Mouse (Mus musculus): ENCODE data around the gene Gm10722.
"Not testable (repeated sequence)": the region's sequence is repeated elsewhere in the genome, so short reads cannot be mapped to it uniquely, and the experiment has no call there.

DNA sequence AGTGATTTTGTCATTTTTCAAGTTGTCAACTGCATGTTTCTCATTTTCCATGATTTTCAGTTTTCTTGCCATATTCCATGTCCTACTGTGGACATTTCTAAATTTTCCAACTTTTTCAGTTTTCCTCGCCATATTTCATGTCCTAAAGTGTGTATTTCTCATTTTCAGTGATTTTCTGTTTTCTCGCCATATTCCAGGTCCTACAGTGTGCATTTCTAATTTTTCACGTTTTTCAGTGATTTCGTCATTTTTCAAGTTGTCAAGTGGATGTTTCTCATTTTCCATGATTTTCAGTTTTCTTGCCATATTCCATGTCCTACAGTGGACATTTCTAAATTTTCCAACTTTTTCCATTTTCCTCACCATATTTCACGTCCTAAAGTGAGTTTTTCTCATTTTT is 5.5 kb downstream of the Gm10722 start:
- TF ChIP-seq CTCF (IDR thresholded peaks at IDR 0.05; ENCODE audit: low read depth, low read length); POLR2A (IDR thresholded peaks at IDR 0.05; ENCODE audit: extremely low read depth, insufficient read depth, low read length): not testable (repeated sequence)

All from liver, adult 2 months (tissue).